Mouse (Mus musculus) brain, embryonic 14.5 days (tissue): ENCODE data around the gene Atp4b. TPM values are rescaled to one million over a fixed set of nuclear protein-coding genes. Genes with fewer than 3 reads are reported as not detected.

Experiments used
- DNase-seq: peaks from one replicate; pipeline ENCODE4 v3.0.0-alpha.2; 2011; ENCODE audit warnings: low read depth
- CTCF ChIP-seq: fragments of 200-500 bp; IDR thresholded peaks from 2 replicates; pipeline ENCODE4 v1.5.1; 2012; ENCODE audit warnings: inconsistent platforms, mild to moderate bottlenecking, moderate library complexity, borderline replicate concordance; ENCODE audit not compliant: insufficient read depth, insufficient read length; ENCODE audit errors: extremely low read depth
- POLR2A ChIP-seq: fragments of 200-500 bp; IDR thresholded peaks from 2 replicates; pipeline ENCODE4 v1.6.1; 2012; ENCODE audit warnings: mild to moderate bottlenecking, inconsistent platforms, borderline replicate concordance; ENCODE audit not compliant: poor library complexity, insufficient read depth, insufficient read length, severe bottlenecking; ENCODE audit errors: extremely low read depth
- polyA plus RNA-seq: library from polyadenylated mRNA; depleted of rRNA; stranded (reverse); fragments of >200 nt; gene quantifications from 2 replicates; pipeline ENCODE4 v1.2.3, GENCODE M21; 2012

The Atp4b gene
- polyA plus RNA-seq, 1 experiment = not detected

DNA sequence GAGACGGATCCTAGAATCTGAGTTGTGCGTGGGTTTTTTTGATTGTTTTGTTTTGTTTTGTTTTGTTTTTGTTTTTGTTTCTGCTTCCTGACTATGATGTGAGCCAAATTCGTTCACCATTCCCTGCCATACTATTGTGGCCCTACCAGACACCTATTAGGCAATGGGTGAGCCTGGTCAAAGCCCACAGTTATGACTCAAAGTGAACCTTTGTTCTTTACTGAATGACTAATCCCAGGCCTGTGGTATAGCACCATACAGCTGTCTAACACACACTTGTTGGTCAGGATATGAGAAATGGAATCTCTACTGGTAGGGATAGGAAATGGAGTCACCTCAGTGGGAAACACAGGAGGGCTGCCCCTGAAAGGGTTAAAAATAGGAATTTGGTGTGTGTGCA lies 14.1 kb downstream of the Atp4b start:
- no peak for DNase-seq

DNA sequence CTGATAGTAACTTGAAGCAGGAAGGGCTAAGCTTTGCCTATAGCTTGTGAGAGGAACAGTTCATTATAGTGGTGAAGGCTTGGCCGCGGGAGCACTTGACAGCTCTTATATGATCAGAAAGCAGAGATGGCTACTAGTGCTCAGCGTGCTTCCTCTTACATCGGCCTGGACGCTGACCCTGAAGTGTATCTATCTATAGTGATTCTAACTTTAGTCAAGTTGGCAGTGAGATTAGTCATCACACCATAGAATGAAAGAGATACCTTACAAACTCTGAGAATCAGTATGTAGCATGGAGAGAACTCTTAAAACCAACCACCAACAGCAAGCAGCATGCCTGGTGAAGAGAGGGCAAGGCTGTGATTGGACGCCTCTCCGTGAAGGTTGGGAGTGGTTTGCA lies 15.0 kb downstream of the Atp4b start:
- DNase-seq = no peak
- TF ChIP-seq CTCF = no peak
- TF ChIP-seq POLR2A = no peak

More for the DNA sequence above, 14.1 kb downstream of the Atp4b start:
- TF ChIP-seq POLR2A (no peak), CTCF (no peak)

DNA sequence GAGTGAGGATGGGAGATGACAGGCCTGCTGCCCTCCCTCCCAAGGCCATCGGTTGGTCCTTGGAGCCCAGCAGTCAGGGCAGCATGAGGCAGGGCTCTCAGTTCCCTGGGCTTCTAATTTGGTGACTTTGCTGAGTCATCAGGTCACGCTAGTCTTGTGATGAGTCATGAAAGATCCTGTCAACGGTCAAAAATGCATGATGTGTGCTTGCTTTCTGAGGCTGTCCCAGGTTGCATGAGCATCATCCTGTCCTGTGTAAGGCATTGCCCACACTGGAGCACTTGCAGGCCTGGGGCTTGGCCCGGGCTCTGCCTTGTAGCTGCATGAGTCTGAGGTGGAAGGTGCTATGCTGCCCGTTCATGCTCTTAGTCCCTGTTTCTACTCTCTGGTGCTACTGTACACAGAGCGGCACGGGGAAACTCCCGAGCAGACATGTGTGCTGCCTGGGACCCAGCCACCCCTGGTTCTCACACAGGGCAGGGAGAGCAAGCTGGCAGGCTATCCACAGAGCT lies 23.4 kb downstream of the Atp4b start:
- DNase-seq = no peak
- no peak for TF ChIP-seq CTCF
- TF ChIP-seq POLR2A = no peak

DNA sequence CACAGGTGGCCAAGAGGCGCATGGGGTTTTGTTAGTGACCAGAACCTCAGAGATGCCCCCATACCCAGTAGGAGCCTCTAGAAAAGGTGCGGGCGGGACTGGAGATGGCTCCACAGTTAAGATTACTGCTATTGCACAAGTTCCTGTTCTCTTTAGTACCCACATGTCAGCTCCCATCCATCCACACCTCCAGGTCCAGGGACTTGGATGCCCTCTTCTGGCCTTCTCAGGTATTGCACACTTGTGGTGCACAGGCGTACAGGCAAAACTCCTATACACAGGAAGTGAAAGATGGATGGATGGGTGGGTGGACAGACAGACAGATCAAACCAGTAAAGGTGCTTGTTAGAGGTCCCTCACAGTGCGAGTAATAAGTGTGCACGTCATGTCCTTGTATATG lies 34.8 kb downstream of the Atp4b start:
- no peak for DNase-seq
- no peak; the same call in 1 of the 2 replicates for TF ChIP-seq CTCF
- no peak for TF ChIP-seq POLR2A

DNA sequence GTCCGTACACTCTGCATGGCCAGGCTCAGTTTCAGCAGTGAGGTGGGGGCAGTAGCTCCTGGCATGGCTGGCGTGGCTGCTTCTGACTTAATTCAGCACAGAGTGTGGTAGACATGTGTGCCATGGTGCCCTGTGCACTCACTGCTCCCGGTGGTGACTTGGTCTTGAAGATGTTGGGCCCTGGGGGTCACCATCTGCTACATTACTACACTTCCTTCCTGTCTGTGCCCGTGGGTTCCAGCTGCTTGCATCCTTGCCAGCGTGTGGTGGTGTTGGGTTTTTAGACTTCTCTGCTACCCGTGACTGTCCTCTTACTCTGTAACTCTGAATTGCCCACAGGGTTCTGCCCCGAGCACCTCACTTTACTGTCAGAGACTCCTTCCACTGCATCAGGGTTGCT lies 36.4 kb downstream of the Atp4b start:
- TF ChIP-seq POLR2A = no peak
- no peak for TF ChIP-seq CTCF
- no peak for DNase-seq

DNA sequence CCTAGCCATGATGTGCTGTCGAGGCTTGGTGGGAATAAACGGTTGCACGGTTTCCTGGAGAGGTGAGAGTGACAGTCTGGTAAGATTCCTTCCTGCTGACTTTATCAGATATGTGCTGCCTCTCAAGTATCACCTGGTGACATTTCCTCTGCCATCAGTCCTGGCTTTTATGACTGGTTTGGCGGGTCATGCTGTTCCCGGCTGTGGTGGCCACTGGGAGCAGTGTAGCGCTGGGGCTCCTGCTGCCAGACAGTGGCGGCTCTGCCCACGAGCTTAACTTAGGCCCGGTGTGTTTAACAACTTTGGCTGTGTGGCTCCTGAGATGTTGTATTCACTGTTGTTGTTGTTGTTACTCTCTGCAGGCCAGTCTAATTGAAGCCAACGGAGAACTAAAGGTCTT lies 39.9 kb downstream of the Atp4b start:
- no peak for TF ChIP-seq CTCF
- TF ChIP-seq POLR2A = no peak
- no peak for DNase-seq

DNA sequence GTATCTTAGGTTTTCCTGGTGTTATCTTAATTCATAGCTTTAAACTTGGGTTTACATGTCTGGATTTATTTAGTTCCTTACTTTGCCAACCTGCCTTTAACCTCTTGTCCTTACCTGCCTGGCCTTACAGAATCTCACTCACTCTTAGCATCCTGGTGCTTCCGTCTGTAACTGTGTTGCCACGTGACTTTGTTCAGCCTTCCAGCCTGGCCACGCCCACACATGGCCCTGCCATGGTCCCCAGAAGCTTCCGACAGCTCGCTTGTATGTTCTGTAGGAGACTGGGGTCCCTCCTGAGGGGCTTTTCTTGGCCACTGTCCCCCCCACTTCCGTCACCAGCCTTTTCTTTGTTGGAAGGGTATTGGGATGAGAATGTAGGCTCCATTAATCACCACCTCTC lies 40.4 kb downstream of the Atp4b start:
- no peak for DNase-seq
- no peak for TF ChIP-seq CTCF
- TF ChIP-seq POLR2A = no peak

DNA sequence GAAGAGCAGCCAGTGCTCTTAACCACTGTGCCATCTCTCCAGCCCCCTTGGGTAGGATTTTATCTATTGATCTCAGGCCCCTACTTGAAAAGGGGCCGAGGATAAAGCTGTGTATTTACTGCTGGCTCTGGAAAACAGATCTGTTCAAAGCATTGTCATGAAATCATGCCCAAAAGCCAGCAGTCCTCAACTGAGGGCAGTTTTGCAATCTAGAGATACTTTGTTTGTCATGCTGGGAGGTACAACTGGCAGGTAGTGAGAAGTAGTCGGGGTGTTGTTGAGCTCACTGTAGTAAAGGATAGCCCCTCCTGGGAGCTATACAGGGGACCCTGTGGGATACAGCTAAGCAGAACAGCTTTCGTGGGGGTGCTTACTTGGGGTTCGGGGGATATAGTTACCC lies 42.7 kb downstream of the Atp4b start:
- TF ChIP-seq POLR2A (no peak), CTCF (no peak)

DNA sequence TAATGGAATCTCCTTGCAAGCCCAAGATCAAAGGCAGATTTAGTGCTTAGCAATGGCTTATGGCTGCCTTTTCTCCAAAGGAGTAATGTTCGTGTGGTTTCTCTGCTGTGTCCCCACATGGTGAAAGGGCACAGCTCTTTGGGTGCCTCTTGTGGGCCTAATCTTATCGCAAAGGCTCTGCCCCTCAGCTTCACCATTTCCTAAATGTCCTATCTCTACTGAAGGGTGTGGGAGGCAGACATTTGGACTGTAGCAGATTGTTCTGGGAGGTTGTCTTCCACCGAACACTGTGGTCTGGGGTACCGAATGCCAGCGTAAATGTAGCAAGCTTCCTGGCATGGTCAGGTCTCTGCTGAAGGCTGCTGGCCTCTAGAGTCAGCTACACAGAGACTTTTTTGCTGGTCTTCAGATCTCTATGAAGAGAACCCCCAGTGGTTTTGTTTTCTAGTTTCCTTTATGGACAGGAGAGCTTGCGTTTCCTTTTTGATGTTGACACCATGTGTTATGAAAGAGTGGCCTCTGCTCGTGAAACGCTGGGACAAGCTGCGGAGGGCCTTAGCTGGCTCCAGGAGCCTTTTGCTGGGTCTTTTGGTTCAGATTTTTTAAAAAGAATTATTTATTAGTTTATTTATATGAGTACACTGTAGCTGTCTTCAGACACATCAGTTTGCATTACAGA lies 43.3 kb downstream of the Atp4b start:
- TF ChIP-seq POLR2A (no peak), CTCF (no peak)
- no peak for DNase-seq

More for the DNA sequence above, 42.7 kb downstream of the Atp4b start:
- DNase-seq = no peak

DNA sequence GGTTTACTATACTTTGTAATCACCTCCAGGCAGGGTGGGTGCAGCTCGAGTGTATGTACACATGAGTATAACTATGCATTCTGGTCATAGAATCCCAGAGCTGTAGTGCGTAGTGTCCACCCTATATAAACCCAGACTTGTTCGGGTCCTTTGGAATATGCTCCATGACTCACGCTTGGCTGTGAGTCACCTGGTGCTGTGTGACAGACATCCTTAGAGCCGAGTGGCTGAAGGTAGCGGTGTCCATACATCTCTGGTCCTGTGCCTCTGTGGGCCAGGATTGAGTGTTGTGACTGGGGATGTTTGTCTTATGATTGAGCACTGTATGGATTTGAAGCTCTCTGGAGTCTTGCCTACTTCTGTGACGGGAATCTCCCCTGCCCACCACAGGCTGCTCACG lies 44.0 kb downstream of the Atp4b start:
- no peak for TF ChIP-seq CTCF
- TF ChIP-seq POLR2A = no peak
- DNase-seq = no peak

DNA sequence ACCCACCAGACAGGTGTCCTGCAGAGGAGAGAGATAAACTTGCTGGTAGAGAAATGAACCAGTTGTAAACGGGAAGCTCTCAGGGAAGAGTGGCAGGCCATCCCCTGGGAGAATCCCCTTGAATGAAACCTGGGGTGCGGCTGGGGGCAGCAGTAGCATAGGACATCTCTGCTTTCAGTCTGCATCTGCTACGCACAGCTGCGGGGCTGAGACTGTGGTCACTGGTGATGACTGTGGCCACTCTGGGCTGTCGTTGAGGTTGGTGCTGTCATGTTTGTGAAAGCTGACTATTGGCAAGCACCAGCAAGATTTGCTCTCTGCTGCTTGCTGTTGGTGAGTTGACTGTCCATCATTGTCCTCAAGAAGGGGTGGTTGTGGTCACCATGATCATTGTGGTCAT lies 45.0 kb downstream of the Atp4b start:
- TF ChIP-seq CTCF (no peak), POLR2A (no peak)
- DNase-seq = no peak

DNA sequence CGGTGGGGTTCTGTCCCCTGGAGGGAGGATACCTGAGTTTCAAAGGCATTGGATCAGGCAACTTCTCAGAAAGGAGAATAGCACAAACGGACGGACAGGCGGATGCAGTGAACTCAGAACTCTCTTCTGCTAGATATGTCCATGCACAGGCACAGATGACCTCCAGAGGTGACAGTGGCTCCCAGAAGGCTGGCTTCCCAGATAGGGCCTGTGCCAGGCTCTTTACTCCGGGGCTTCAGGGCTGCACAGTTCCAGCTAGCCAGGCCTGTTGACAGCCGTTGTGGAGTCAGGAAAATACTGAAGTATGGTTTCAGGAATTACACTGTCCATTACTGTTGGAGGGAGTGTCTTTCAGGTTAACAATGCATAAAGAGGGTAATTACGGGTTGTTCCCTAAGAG lies 46.6 kb downstream of the Atp4b start:
- no peak for DNase-seq
- TF ChIP-seq CTCF = no peak
- TF ChIP-seq POLR2A = no peak
